Mouse (Mus musculus) thymus, adult 2 months (tissue): ENCODE measurements around the gene D17H6S53E. TPM values are rescaled to one million over a fixed set of nuclear protein-coding genes. Genes with fewer than 3 reads are reported as not detected.
A peak's percentile ranks its signal among the peaks of the same experiment; 100 is the strongest.

Experiments used
- DNase-seq: peaks from one replicate; pipeline ENCODE4 v3.0.0; 2021
- H3K27ac ChIP-seq: fragments of 200-500 bp; 2 replicates; pipeline ENCODE4 v1.5.1; 2012; ENCODE audit warnings: low read length, control low read depth; ENCODE audit not compliant: control insufficient read depth, insufficient read depth
- H3K27me3 ChIP-seq: fragments of 200-500 bp; 2 replicates; pipeline ENCODE4 v1.6.1; 2012; ENCODE audit warnings: mild to moderate bottlenecking, low read length, moderate library complexity, mixed read lengths; ENCODE audit not compliant: control insufficient read depth, insufficient read depth
- H3K36me3 ChIP-seq: fragments of 200-500 bp; 2 replicates; pipeline ENCODE4 v1.6.1; 2012; ENCODE audit warnings: mild to moderate bottlenecking, low read length, moderate library complexity; ENCODE audit not compliant: control insufficient read depth, insufficient read depth
- H3K4me1 ChIP-seq: fragments of 200-500 bp; replicated peaks from 2 replicates; pipeline ENCODE4 v1.6.1; 2012; ENCODE audit warnings: low read length; ENCODE audit not compliant: control insufficient read depth, insufficient read depth
- H3K4me3 ChIP-seq: fragments of 200-500 bp; 2 replicates; pipeline ENCODE4 v1.5.1; 2012; ENCODE audit warnings: mild to moderate bottlenecking, low read length, control low read depth, moderate library complexity; ENCODE audit not compliant: control insufficient read depth, insufficient read depth
- CTCF ChIP-seq: fragments of 200-500 bp; IDR thresholded peaks from 2 replicates; pipeline ENCODE4 v1.5.1; 2012; ENCODE audit warnings: mild to moderate bottlenecking, control low read depth, low read length, moderate library complexity, borderline replicate concordance; ENCODE audit not compliant: control insufficient read depth, poor library complexity, insufficient read depth; ENCODE audit errors: extremely low read depth
- POLR2A ChIP-seq: fragments of 200-500 bp; IDR thresholded peaks from 2 replicates; pipeline ENCODE4 v1.6.1; 2012; ENCODE audit warnings: mild to moderate bottlenecking, low read length, control low read depth, moderate library complexity; ENCODE audit not compliant: control insufficient read depth, poor library complexity, insufficient read depth; ENCODE audit errors: extremely low read depth
- WGBS: fragments of 180-500 bp; shearing (Covaris S2); methylation state at CpG from one replicate; pipeline ENCODE4 v1.1.7; 2018; 5-methylcytosine and 5-hydroxymethylcytosine counted together
- polyA plus RNA-seq: library from polyadenylated mRNA; depleted of rRNA; stranded (reverse); fragments of >200 nt; gene quantifications from 2 replicates; pipeline ENCODE4 v1.2.3, GENCODE M21; 2012

Gene D17H6S53E
- polyA plus RNA-seq, 1 experiment, result 12.9 TPM

- DNase-seq, result peak; percentile 30
- H3K4me1 ChIP-seq, result peaks cover 2% of the 10 kb centered on the region; the same call in 1 of the 2 replicates
- TF ChIP-seq CTCF, result 0 out of 2 replicates have a peak, but pooled peaks have one; percentile 12
- no peak for TF ChIP-seq POLR2A
- no peak overlapping the region for H3K4me3 ChIP-seq
- no peaks in the 10 kb centered on the region for H3K27me3 ChIP-seq
- H3K36me3 ChIP-seq, result peaks cover 19% of the 10 kb centered on the region
- H3K27ac ChIP-seq, result no peak overlapping the region
- 24% methylated on average over 13 of the region's 13 CpGs for WGBS
These were observed 20.3 kb upstream of the D17H6S53E start for GRCm38 (mm10) chr17:35105740-35106389.

DNA sequence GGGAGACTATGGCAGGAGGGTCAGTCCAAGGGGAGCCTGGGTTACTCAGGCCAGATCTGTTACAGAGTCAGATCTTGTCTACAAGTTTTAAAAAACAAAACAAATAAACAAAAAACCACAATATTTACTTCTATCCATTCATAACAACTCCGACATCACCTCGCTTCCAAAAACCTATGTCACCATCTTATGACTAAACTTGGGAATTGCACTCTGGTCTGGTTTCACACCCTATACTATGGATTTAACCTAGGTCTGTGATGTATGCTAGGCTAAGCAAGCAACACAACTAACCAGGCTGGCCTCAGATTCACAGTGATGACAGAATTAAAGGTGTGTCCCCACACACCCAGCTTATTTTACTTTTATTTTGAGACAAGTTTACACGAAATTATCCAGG lies 19.7 kb upstream of the D17H6S53E start:
- TF ChIP-seq POLR2A (no peak), CTCF (no peak)
- Histone ChIP-seq H3K4me3 (no peak overlapping the region), H3K27me3 (no peaks in the 10 kb centered on the region), H3K4me1 (peaks cover 2% of the 10 kb centered on the region; the same call in 1 of the 2 replicates), H3K27ac (no peak overlapping the region), H3K36me3 (peaks cover 12% of the 10 kb centered on the region; the same call in 1 of the 2 replicates)
- DNase-seq, result no peak
- WGBS, result 90% methylated on average over 3 of the region's 3 CpGs

DNA sequence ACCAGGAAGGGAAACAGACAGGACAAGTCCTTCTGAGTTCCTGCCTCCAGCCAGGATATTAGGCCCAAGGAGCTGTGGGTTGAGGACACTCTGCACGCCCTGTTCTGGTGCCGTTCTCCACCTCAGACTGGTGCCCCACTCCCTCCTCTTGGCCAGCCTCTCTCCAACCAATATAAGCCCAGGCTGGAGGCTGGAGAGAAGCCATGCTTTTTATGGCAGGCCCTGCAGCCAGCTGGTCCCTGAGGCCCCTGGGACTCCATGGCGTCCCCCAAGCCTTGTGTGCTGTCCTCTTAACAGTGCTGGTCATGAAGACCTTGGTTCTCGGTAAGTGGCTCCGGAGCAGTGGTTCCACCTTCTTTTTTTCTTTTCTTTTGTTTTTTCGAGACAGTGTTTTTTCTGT lies 18.1 kb upstream of the D17H6S53E start, which contains the start of gene Ly6g5c:
TSS of gene Ly6g5c (plus strand) at position 183 of the 400 bp plus-strand sequence.
- H3K4me3 ChIP-seq, result no peak within 1 kb of the TSS
- H3K27ac ChIP-seq, result no peak within 1 kb of the TSS
- H3K27me3 ChIP-seq, result no peaks in the 10 kb centered on the region
- peaks cover 2% of the 10 kb centered on the region; the same call in 1 of the 2 replicates for H3K4me1 ChIP-seq
- TF ChIP-seq CTCF (no peak), POLR2A (no peak)
- WGBS, result 94% methylated on average over 6 of the region's 6 CpGs
- DNase-seq, result no peak
- H3K36me3 ChIP-seq, result 0 out of 2 replicates have a peak, but pooled peaks cover 3% of the 10 kb centered on the region

- Histone ChIP-seq H3K27ac (no peak overlapping the region), H3K27me3 (no peaks in the 10 kb centered on the region), H3K4me3 (no peak overlapping the region), H3K36me3 (peaks cover 11% of the 10 kb centered on the region; the same call in 1 of the 2 replicates), H3K4me1 (peaks cover 22% of the 10 kb centered on the region)
- no peak for TF ChIP-seq POLR2A
- no peak for TF ChIP-seq CTCF
- DNase-seq, result no peak
- WGBS, result 94% methylated on average over 9 of the region's 9 CpGs
These were observed 14.4 kb upstream of the D17H6S53E start for GRCm38 (mm10) chr17:35111774-35112173.

DNA sequence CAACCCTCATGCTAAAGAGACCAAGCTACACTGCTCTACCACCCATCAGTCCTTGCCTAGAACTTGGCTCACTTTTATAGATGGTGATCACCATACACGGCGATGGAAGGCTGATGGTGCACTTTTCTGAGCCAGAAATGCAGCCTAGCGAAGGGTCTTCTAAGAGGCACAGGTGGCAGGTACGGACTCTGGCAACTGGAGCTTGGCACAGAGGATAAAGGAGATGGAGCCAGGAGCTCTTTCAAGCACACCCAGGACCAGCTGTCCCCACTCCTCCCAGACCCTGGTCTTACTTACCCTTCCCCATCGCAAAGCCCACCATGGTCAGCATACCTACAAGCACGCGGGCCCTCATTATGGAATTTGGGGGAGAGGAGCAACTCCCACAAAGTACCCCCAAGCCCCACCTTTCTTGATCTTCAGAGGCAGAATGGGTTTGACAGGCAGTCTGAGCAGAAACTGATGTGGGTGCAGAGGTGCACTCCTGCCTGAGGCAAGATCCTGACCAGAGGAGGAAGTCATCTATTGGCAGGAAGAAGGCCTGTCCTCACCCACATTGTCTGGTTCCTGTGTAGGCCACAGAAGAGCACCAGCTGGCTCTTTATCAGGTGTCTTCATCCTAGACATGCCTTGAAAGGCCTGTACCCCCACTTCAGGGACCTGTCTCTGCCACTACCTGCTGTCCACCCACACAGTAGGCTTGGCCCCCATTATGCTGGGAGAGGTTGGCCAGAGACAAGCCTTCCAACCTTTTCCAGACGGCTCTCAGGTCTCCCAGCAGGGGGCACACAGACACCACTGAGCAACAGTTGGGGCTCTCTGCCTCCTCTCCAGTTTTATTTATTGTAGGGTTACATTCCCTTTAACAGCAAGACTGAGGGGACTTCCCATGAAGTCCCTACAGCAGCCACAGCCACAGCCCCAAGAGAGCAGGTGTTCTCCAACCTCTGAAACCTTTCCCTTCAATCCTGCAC lies 10.8 kb upstream of the D17H6S53E start, which contains the start of gene Ly6g5b:
TSS of gene Ly6g5b (minus strand) at position 383 of the 974 bp plus-strand sequence.
- Histone ChIP-seq H3K4me3 (no peak within 1 kb of the TSS), H3K4me1 (peaks cover 24% of the 10 kb centered on the region), H3K36me3 (peaks cover 30% of the 10 kb centered on the region), H3K27me3 (no peaks in the 10 kb centered on the region), H3K27ac (no peak within 1 kb of the TSS)
- DNase-seq, result peak; percentile 63
- 70% methylated on average over 8 of the region's 8 CpGs for WGBS
- peak; percentile 67; the same call in 1 of the 2 replicates for TF ChIP-seq CTCF
- no peak for TF ChIP-seq POLR2A

DNA sequence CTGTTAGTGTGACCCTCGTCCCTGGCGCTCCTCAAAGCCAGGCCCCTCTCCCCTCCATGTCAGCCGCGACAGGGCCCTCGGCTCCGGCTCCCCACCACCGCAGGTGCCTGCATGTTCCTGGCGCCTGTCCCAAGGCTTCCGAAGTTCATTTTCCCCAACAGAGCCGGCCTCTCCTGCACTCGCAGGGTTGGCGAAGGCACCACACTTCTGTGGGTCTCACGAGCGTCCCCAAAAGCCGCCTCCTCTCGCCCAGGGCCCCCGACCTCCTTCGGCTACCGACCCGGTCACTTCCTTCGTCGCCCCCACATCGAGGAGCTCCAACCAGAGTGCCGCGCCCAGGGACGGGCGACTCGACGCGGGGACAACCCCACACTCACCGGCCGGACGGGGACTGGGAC lies 5.4 kb upstream of the D17H6S53E start:
- no peaks in the 10 kb centered on the region for H3K27me3 ChIP-seq
- WGBS, result under 1% methylated on average over 33 of the region's 33 CpGs
- no peak for DNase-seq
- H3K36me3 ChIP-seq, result peaks cover 30% of the 10 kb centered on the region
- peaks cover 16% of the 10 kb centered on the region for H3K4me1 ChIP-seq
- TF ChIP-seq CTCF (no peak), POLR2A (0 out of 2 replicates have a peak, but pooled peaks have one; percentile 3)
- H3K27ac ChIP-seq, result no peak overlapping the region
- peak overlapping the region; percentile 86 for H3K4me3 ChIP-seq
